In the genomic region with DNA sequence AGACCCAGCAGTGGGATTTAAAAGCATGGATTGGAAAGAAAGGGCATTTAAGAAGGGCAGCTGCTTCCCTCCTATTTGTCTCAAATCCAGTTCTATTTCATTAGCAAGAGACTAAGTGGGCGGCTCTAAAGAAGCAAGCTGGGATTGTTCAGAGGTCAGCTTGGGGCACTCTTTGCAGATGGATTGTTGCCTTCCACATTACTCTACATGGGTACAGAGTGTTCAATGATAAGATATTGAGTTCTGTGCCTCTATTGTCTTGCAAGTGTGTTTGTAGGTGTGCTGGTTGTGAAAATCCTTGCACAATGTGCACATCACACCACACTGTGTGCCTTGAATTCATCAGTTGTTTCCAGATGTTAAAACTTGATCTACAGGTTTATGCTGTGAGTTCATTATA, we compare ENCODE assay signal across 21 mouse cellular contexts. TPM values are rescaled to one million over a fixed set of nuclear protein-coding genes. Genes with fewer than 3 reads are reported as not detected.
DNase-seq lines count a peak whose midpoint lies in the region; ATAC-seq and TF ChIP-seq lines count a peak whose summit lies in the region.
"Had no signal": no experiment of that assay in that cellular context is flagged by ENCODE, and none has a peak within 500 bp of the region (broad histone marks: within the 10 kb centered on the region; RNA-seq: fewer than 3 reads in every experiment).

No protein-coding gene starts in this region.

- ATAC-seq in intestine, embryonic 15.5 days, result peak; percentile 72
- ATAC-seq in intestine, postnatal 0 days, result peak; percentile 84
- ATAC-seq: forebrain, embryonic 13.5 days; forebrain, embryonic 15.5 days; forebrain, postnatal 0 days had no signal

- no peaks in the 10 kb centered on the region for H3K9me3 ChIP-seq in intestine, embryonic 15.5 days
- no peaks in the 10 kb centered on the region for H3K9me3 ChIP-seq in intestine, postnatal 0 days (ENCODE audit: control insufficient read depth)
- H3K9me3 ChIP-seq: embryonic facial prominence, embryonic 13.5 days; embryonic facial prominence, embryonic 15.5 days; forebrain, embryonic 13.5 days; forebrain, embryonic 15.5 days had no signal

- DNase-seq in fat pad, adult 2 months (ENCODE audit: extremely low read depth, low read depth, low spot score), result peak; percentile 39
- no peak for DNase-seq in left cerebral cortex, adult 2 months (ENCODE audit: extremely low spot score in 1 of 2, low spot score in 2 of 2)
- DNase-seq in frontal cortex, postnatal 14 days (ENCODE audit: low spot score in 2 of 2), result no peak
- DNase-seq: adrenal gland, adult 2 months; adrenal gland, postnatal 10 days; adrenal gland, postnatal 25 days; cerebellum, adult 11 months; cerebellum, adult 18-20 months; cerebellum, adult 8-10 months; cerebellum, adult 9-11 months; cerebellum, postnatal 14 days; cerebellum, postnatal 36 days; embryo, embryonic 11 days; forebrain, postnatal 0 days had no signal

- no peak overlapping the region for H3K4me3 ChIP-seq in intestine, embryonic 15.5 days (replicated peaks)
- H3K4me3 ChIP-seq in intestine, postnatal 0 days (ENCODE audit: low read depth, low read length), result no peak overlapping the region
- no peak overlapping the region for H3K4me3 ChIP-seq in left cerebral cortex, adult 2 months
- H3K4me3 ChIP-seq: embryonic facial prominence, embryonic 13.5 days; embryonic facial prominence, embryonic 15.5 days; erythroblast, embryonic 14.5 days; forebrain, embryonic 13.5 days; forebrain, embryonic 15.5 days had no signal

- intact Hi-C loops in left cerebral cortex, adult 2 months (cut with DNase I), result no loop called here

- H3K4me1 ChIP-seq in intestine, embryonic 15.5 days (replicated peaks), result no peaks in the 10 kb centered on the region
- H3K4me1 ChIP-seq in intestine, postnatal 0 days (replicated peaks; ENCODE audit: control insufficient read depth, insufficient read depth, low read length), result no peaks in the 10 kb centered on the region
- H3K4me1 ChIP-seq: embryonic facial prominence, embryonic 13.5 days; embryonic facial prominence, embryonic 15.5 days; forebrain, embryonic 13.5 days; forebrain, embryonic 15.5 days had no signal

- no peaks in the 10 kb centered on the region for H3K36me3 ChIP-seq in intestine, embryonic 15.5 days
- H3K36me3 ChIP-seq in intestine, postnatal 0 days (ENCODE audit: control insufficient read depth, insufficient read depth), result no peaks in the 10 kb centered on the region
- H3K36me3 ChIP-seq: embryonic facial prominence, embryonic 13.5 days; embryonic facial prominence, embryonic 15.5 days; forebrain, embryonic 15.5 days had no signal

- no peak for TF ChIP-seq CTCF in intestine, postnatal 0 days (IDR thresholded peaks at IDR 0.05; ENCODE audit: low read depth)
- no peak for TF ChIP-seq CTCF in left cerebral cortex, adult 2 months (IDR thresholded peaks at IDR 0.05)

- 73% methylated on average over 1 of the region's 1 CpGs for WGBS in intestine, embryonic 15.5 days
- 44% methylated on average over 1 of the region's 1 CpGs for WGBS in intestine, postnatal 0 days

- H3K27ac ChIP-seq in intestine, embryonic 15.5 days, result 0 out of 2 replicates have a peak overlapping the region, but pooled peaks have one; percentile 42
- peak overlapping the region; percentile 66 for H3K27ac ChIP-seq in intestine, postnatal 0 days (ENCODE audit: low read depth, low read length)
- no peak overlapping the region for H3K27ac ChIP-seq in left cerebral cortex, adult 2 months
- H3K27ac ChIP-seq: embryonic facial prominence, embryonic 13.5 days; embryonic facial prominence, embryonic 15.5 days; forebrain, embryonic 13.5 days; forebrain, embryonic 15.5 days had no signal

- H3K27me3 ChIP-seq in intestine, embryonic 15.5 days (replicated peaks), result no peaks in the 10 kb centered on the region
- no peaks in the 10 kb centered on the region for H3K27me3 ChIP-seq in intestine, postnatal 0 days (replicated peaks; ENCODE audit: control insufficient read depth, insufficient read depth, low read length)
- H3K27me3 ChIP-seq: embryonic facial prominence, embryonic 13.5 days; embryonic facial prominence, embryonic 15.5 days; forebrain, embryonic 13.5 days; forebrain, embryonic 15.5 days had no signal

- no peak overlapping the region for H3K9ac ChIP-seq in intestine, embryonic 15.5 days
- no peak overlapping the region for H3K9ac ChIP-seq in intestine, postnatal 0 days (ENCODE audit: low read depth, low read length)
- H3K9ac ChIP-seq: embryonic facial prominence, embryonic 13.5 days; embryonic facial prominence, embryonic 15.5 days; forebrain, embryonic 13.5 days; forebrain, embryonic 15.5 days; forebrain, postnatal 0 days had no signal

- no peak overlapping the region for H3K4me2 ChIP-seq in intestine, embryonic 15.5 days (replicated peaks)
- H3K4me2 ChIP-seq in intestine, postnatal 0 days (replicated peaks; ENCODE audit: low read depth), result no peak overlapping the region
- H3K4me2 ChIP-seq: embryonic facial prominence, embryonic 13.5 days; embryonic facial prominence, embryonic 15.5 days; forebrain, embryonic 13.5 days; forebrain, embryonic 15.5 days had no signal

RNA-seq across cellular contexts. Expression of gene Chpt1, which starts 19.3 kb away (rescaled TPM):
- 219 and 229 TPM in 2 replicates for polyA plus RNA-seq in intestine, embryonic 15.5 days (2015; fragmentation: Nextera tagmentation; extraction: Ambion mirVana)
- 631 and 770 TPM in 2 replicates for polyA plus RNA-seq in intestine, postnatal 0 days (2015; fragmentation: Nextera tagmentation; extraction: Ambion mirVana)
- 10 to 100 TPM; 36.5 to 39.8 TPM for total RNA-seq in left cerebral cortex, adult 2 months (2021)
